Mouse (Mus musculus) heart, adult 2 months (tissue): Measurements from ENCODE around the gene Ush1g. TPM values are rescaled to one million over a fixed set of nuclear protein-coding genes. Genes with fewer than 3 reads are reported as not detected.

Experiments used
- DNase-seq, 2 experiments: peaks; one replicate each; pipeline ENCODE4 v3.0.0; 2021
- H3K27ac ChIP-seq: fragments of 200-600 bp; 2 replicates; pipeline ENCODE4 v1.8.1; 2022
- H3K27me3 ChIP-seq: fragments of 200-500 bp; 2 replicates; pipeline ENCODE4 v1.6.1; 2012; ENCODE audit warnings: mild to moderate bottlenecking, low read length, inconsistent platforms, mixed read lengths; ENCODE audit not compliant: control insufficient read depth, insufficient read depth
- H3K36me3 ChIP-seq: fragments of 200-500 bp; 2 replicates; pipeline ENCODE4 v1.6.1; 2012; ENCODE audit warnings: low read length, inconsistent platforms; ENCODE audit not compliant: control insufficient read depth, insufficient read depth
- H3K4me1 ChIP-seq: fragments of 200-500 bp; 2 replicates; pipeline ENCODE4 v1.6.1; 2011; ENCODE audit warnings: low read length; ENCODE audit not compliant: control insufficient read depth, insufficient read depth
- H3K4me3 ChIP-seq: fragments of 200-600 bp; 2 replicates; pipeline ENCODE4 v1.8.1; 2022
- H3K79me2 ChIP-seq: fragments of 200-500 bp; replicated peaks from 2 replicates; pipeline ENCODE4 v1.6.1; 2012; ENCODE audit warnings: mild to moderate bottlenecking, inconsistent platforms, low read length, moderate library complexity, mixed read lengths; ENCODE audit not compliant: control insufficient read depth, insufficient read depth
- H3K9ac ChIP-seq: fragments of 200-500 bp; 2 replicates; pipeline ENCODE4 v1.6.1; 2012; ENCODE audit warnings: low read depth, mild to moderate bottlenecking, control low read depth, inconsistent platforms, low read length, mixed read lengths
- CTCF ChIP-seq: fragments of 200-600 bp; IDR thresholded peaks from 2 replicates; pipeline ENCODE4 v1.8.1; 2022; ENCODE audit warnings: antibody characterized with exemption, mild to moderate bottlenecking, moderate library complexity
- EP300 ChIP-seq: fragments of 200-500 bp; IDR thresholded peaks from 2 replicates; pipeline ENCODE4 v1.6.1; 2011; ENCODE audit warnings: low read depth, low read length, control low read depth; ENCODE audit not compliant: insufficient read depth
- POLR2A ChIP-seq: fragments of 200-500 bp; IDR thresholded peaks from 2 replicates; pipeline ENCODE4 v1.6.1; 2011; ENCODE audit warnings: mild to moderate bottlenecking, low read depth, low read length, control low read depth; ENCODE audit not compliant: insufficient read depth
- WGBS: fragments of 180-500 bp; shearing (Covaris S2); methylation state at CpG from one replicate; pipeline ENCODE4 v1.1.7; 2018; 5-methylcytosine and 5-hydroxymethylcytosine counted together
- intact Hi-C: fragments of 180-260 bp; cut with DNase I; formaldehyde crosslinking; loops from one replicate; pipeline ENCODE4 v1.15.1; 2025
- polyA plus RNA-seq: library from polyadenylated mRNA; depleted of rRNA; stranded (reverse); fragments of >200 nt; gene quantifications from 2 replicates; pipeline ENCODE4 v1.2.3, GENCODE M21; 2012
- total RNA-seq, 2 experiments: library from RNA; stranded (reverse); gene quantifications; 2 replicates each; pipeline ENCODE4 v1.2.3; 2021

Gene Ush1g
- total and polyA plus RNA-seq, 3 experiments: 0.07 to 0.10 TPM; not detected in 1

DNA sequence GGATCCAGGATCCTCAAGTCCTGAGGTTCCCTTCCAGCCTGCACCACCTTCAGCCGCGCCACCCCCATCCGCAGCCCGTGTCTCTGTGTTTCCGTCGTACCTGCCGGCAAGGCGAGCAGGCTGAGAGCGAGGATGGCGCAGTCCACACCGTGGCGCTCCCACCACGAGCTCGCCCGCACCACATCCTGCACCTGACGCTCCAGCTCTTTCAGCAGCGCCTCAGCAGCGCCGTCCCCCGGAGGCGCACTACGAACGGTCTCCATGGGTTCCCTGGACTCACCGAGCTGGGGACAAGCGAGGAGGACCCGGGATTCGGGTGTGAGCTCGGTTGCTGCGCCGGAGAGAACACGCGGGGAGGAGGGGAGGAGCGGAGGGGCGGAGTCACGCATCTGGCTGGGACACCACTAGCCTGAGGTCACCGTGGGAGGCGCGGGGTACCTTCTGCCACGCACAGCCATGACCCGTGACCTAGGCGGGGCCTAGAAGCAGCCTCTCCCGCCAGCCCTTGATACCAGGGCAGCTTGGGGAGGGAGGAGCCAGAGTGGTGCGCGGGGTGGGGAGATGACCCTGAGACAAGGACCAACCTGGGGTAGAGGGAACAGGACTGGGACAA, 24.5 kb downstream of the Ush1g start, which contains the start of gene Fads6:
Gene Fads6 (minus strand): TSS at position 450 of the 613 bp plus-strand sequence.
- Histone ChIP-seq H3K9ac (peak within 1 kb of the TSS; percentile 10), H3K4me3 (peak within 1 kb of the TSS; percentile 59), H3K79me2 (no peaks in the 10 kb centered on the region), H3K36me3 (no peaks in the 10 kb centered on the region), H3K27ac (no peak within 1 kb of the TSS), H3K4me1 (no peaks in the 10 kb centered on the region), H3K27me3 (0 out of 2 replicates have a peak, but pooled peaks cover 3% of the 10 kb centered on the region)
- TF ChIP-seq EP300: no peak
- TF ChIP-seq CTCF: peak; percentile 48
- WGBS: under 1% methylated on average over 43 of the region's 44 CpGs
- intact Hi-C loops: no loop called here
- DNase-seq: peak; percentile 66 to 71

DNA sequence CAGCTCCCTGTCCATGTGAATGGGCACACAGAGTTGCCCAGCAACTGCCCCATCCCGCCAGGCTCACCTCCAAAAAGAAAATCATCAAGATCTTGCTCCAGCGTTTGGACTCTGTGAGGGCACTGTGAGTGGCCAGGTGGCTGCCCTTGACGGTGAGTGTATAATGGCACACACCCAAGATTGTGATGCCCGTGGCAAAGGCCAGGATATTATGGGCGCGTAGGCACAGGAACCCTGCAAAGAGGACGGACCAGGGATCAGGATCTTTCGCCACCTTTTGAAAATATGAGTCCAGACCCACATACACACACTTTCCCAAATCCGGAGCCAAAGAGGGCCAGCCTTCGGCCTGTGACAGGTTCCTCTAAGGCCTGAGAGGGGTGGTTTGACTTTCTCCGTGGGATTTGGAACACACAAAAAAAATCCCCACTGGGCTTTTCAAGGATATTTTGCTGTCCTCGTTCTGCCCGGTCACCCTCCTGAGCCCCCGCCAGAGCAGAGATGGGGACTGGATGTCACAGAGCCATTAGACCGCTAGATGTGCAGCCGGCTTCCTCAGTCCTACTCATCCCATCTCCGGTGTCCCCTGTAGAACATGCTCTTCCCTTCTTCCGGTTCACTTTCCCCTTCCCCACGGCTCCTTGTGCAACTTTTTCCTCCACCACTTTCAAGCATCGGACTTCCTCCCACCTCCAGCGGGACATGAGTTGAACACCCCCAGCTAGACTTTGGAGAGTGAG, 25.2 kb downstream of the Ush1g start:
- H3K36me3 ChIP-seq: no peaks in the 10 kb centered on the region
- no peaks in the 10 kb centered on the region for H3K4me1 ChIP-seq
- 46% methylated on average over 21 of the region's 21 CpGs for WGBS
- DNase-seq: no peak
- H3K9ac ChIP-seq: peak overlapping the region; percentile 10
- TF ChIP-seq EP300: no peak
- TF ChIP-seq CTCF: no peak
- TF ChIP-seq POLR2A: no peak
- intact Hi-C loops: no loop called here
- H3K27ac ChIP-seq: no peak overlapping the region
- H3K4me3 ChIP-seq: peak overlapping the region; percentile 59; the same call in 1 of the 2 replicates
- no peaks in the 10 kb centered on the region for H3K79me2 ChIP-seq
- 0 out of 2 replicates have a peak, but pooled peaks cover 3% of the 10 kb centered on the region for H3K27me3 ChIP-seq

DNA sequence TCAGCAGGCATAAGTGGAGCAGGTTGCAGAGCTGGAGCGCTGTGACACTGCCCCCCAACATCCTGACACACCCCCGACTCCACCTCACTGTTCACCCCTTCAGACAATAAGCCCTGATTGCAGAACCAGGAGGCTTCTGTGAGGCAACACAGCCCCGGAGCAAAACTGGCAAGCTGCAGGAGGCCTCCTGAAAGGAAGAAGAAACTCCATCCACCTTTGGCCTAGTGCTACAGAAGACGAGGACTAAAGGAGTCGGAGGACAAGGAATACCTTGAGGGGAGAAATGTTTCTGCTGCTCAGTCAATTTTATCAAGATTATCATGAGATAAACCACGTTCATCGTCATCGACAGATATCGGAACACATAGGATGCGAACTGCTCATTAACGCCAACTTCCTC, 25.9 kb downstream of the Ush1g start:
- no peaks in the 10 kb centered on the region for H3K36me3 ChIP-seq
- no peak for DNase-seq
- intact Hi-C loops: no loop called here
- H3K79me2 ChIP-seq: no peaks in the 10 kb centered on the region
- H3K27me3 ChIP-seq: 0 out of 2 replicates have a peak, but pooled peaks cover 3% of the 10 kb centered on the region
- no peak overlapping the region for H3K27ac ChIP-seq
- H3K4me1 ChIP-seq: peaks cover 2% of the 10 kb centered on the region; the same call in 1 of the 2 replicates
- H3K9ac ChIP-seq: no peak overlapping the region
- WGBS: 89% methylated on average over 11 of the region's 11 CpGs
- H3K4me3 ChIP-seq: no peak overlapping the region
- TF ChIP-seq EP300 (no peak), POLR2A (no peak), CTCF (no peak)

DNA sequence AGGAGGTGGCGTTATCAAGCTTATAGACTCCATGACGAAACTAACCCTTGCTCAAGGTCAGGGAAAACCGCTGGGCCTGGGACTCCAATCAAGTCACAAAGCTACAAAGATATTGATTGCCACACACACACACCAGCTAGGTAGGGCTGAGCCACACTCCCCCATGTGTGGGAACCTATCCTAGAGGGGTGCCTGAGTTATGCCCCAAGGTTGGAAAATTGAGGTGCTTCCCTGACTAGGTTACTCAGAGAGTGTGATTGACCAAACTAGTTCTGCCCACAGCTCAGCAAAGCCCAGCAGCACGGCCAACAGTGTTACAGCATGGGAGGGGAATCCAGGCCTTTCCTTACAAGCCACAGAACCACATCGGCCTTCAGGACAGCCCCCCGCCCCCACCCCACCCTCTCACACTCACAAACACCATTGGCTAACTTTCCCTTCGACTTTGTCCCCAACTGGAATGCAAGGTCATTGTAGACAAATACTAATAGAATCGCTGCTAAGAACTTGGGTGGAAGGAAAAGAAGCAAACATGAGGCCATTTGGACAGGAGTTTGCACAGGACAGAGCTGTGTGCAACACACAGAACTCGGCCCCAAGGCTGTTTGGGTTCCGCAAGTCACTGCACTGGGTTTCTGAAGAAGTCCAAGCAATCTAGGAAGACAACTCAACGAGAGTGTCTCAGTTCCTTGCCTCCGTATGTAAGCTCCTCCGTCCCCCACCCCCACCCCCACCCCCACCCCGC, 29.0 kb downstream of the Ush1g start:
- TF ChIP-seq CTCF: no peak
- TF ChIP-seq EP300: no peak
- TF ChIP-seq POLR2A: no peak
- no peak overlapping the region for H3K27ac ChIP-seq
- H3K36me3 ChIP-seq: no peaks in the 10 kb centered on the region
- H3K4me1 ChIP-seq: peaks cover 6% of the 10 kb centered on the region; the same call in 1 of the 2 replicates
- no peak overlapping the region for H3K4me3 ChIP-seq
- H3K27me3 ChIP-seq: 0 out of 2 replicates have a peak, but pooled peaks cover 3% of the 10 kb centered on the region
- H3K9ac ChIP-seq: no peak overlapping the region
- no peaks in the 10 kb centered on the region for H3K79me2 ChIP-seq
- WGBS: 72% methylated on average over 14 of the region's 14 CpGs
- no peak for DNase-seq
- intact Hi-C loops: no loop called here

DNA sequence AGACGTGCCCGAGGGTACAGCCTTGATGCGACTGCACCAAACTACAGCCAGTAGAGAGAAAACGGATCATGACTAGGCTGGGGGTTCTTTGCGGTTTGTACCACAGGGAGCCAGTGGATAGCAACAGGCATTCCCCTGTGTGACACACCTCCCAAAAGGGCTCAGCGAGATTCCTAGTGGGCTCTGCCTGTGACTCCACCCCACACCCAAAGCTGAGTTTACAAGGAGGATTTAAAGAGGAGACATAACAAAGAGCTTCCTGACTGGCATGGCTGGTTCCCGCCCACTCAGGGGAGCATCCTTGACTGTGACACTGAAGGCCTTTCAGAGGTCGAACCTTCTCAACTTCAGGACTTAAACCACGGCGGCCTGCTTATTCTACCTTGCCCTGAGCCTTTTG, 30.3 kb downstream of the Ush1g start:
- no peaks in the 10 kb centered on the region for H3K36me3 ChIP-seq
- H3K79me2 ChIP-seq: no peaks in the 10 kb centered on the region
- WGBS: 83% methylated on average over 10 of the region's 10 CpGs
- no peaks in the 10 kb centered on the region for H3K27me3 ChIP-seq
- intact Hi-C loops: no loop called here
- H3K9ac ChIP-seq: no peak overlapping the region
- no peak for DNase-seq
- no peak overlapping the region for H3K4me3 ChIP-seq
- H3K4me1 ChIP-seq: peaks cover 6% of the 10 kb centered on the region; the same call in 1 of the 2 replicates
- H3K27ac ChIP-seq: no peak overlapping the region; the same call in 1 of the 2 replicates
- TF ChIP-seq CTCF (no peak), POLR2A (no peak), EP300 (no peak)
